Mouse (Mus musculus): Measurements from ENCODE around the gene Hspa12b. TPM values are rescaled to one million over a fixed set of nuclear protein-coding genes. Genes with fewer than 3 reads are reported as not detected.
A peak's percentile ranks its signal among the peaks of the same experiment; 100 is the strongest.

Hspa12b gene
- total and polyA plus RNA-seq, 3 experiments: 21.9 to 31.4 (median 29.7) TPM

DNA sequence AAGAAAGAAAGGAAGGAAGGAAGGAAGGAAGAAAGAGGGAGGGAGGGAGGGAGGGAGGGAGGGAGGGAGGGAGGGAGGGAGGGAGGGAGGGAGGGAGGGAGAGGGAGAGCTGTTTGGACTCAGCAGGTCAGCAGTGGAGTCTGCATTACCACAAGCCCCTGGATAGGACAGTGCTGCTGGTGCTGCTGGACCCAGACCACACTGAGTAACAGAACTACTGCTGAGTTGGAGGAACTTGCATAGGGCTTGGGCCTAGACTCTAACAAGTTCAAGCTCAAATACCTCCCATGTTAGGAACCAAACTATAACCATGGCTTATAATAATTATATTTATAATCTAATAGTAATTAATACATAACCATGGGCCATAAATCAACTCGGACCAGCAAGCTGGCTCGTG, 3.8 kb downstream of the Hspa12b start:
- Histone ChIP-seq H3K27me3 (ENCODE audit: control insufficient read depth, insufficient read depth, low read length) (no peaks in the 10 kb centered on the region), H3K36me3 (ENCODE audit: control insufficient read depth, insufficient read depth, low read length) (peaks cover 21% of the 10 kb centered on the region), H3K27ac (peak overlapping the region; percentile 75), H3K4me3 (no peak overlapping the region; the same call in 1 of the 2 replicates), H3K79me2 (replicated peaks; ENCODE audit: control insufficient read depth, insufficient read depth, low read length) (no peaks in the 10 kb centered on the region), H3K4me1 (ENCODE audit: control insufficient read depth, insufficient read depth, low read length) (peaks cover 30% of the 10 kb centered on the region), H3K9ac (ENCODE audit: low read depth, low read length) (no peak overlapping the region)
- TF ChIP-seq CTCF (IDR thresholded peaks at IDR 0.05) (no peak), EP300 (IDR thresholded peaks at IDR 0.05; ENCODE audit: insufficient read depth, low read depth, low read length) (no peak), POLR2A (IDR thresholded peaks at IDR 0.05; ENCODE audit: insufficient read depth, low read depth, low read length) (no peak)
- 82% methylated on average over 2 of the region's 2 CpGs for WGBS
- no peak for DNase-seq
- intact Hi-C loops (cut with DNase I): no loop called here

GRCm38 (mm10) chr2:131132111-131132888, 5.2 kb downstream of the Hspa12b start:
- no peaks in the 10 kb centered on the region for H3K79me2 ChIP-seq (replicated peaks; ENCODE audit: control insufficient read depth, insufficient read depth, low read length)
- no peaks in the 10 kb centered on the region for H3K27me3 ChIP-seq (ENCODE audit: control insufficient read depth, insufficient read depth, low read length)
- 59% methylated on average over 10 of the region's 10 CpGs for WGBS
- H3K27ac ChIP-seq: peak overlapping the region; percentile 75
- peaks cover 28% of the 10 kb centered on the region for H3K36me3 ChIP-seq (ENCODE audit: control insufficient read depth, insufficient read depth, low read length)
- H3K4me3 ChIP-seq: peak overlapping the region; percentile 12; the same call in 1 of the 2 replicates
- H3K9ac ChIP-seq (ENCODE audit: low read depth, low read length): no peak overlapping the region
- TF ChIP-seq CTCF (IDR thresholded peaks at IDR 0.05) (no peak), EP300 (IDR thresholded peaks at IDR 0.05; ENCODE audit: insufficient read depth, low read depth, low read length) (no peak), POLR2A (IDR thresholded peaks at IDR 0.05; ENCODE audit: insufficient read depth, low read depth, low read length) (no peak)
- intact Hi-C loops (cut with DNase I): no loop called here
- peak in 1 of 2 experiments; percentile 2 for DNase-seq
- H3K4me1 ChIP-seq (ENCODE audit: control insufficient read depth, insufficient read depth, low read length): peaks cover 24% of the 10 kb centered on the region

DNA sequence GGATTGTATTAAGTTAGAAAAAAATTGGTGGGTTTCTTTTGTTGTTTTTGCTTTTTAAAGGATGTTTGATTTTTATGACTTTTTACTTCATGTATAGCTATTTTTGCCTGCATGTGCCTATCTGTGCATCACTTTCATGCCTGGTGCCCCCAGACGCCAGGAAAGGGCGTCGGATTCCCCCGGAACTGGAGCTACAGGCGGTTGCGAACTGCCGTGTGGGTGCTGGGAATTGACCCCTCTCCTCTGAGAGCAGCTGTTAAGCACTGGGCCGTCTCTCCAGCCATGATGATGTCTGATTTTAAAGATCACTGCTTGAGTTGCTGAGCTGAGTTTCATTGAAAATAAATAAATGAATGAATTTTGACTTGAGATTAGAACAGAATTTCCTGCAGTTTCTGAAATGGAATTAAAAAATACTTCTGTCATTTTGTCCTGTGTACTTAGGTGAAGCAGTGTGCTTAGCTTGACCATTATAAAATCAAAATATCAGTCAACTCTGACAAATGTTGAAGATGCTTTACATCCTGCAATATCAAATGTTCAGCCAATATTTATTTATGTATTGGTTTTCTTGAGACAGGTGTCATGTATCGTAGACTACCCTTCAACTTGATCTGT, 6.0 kb downstream of the Hspa12b start, which contains the start of gene Gm11037:
Gene Gm11037, plus strand, starts transcription at position 568 of the 618 bp plus-strand sequence.
- H3K27me3 ChIP-seq (ENCODE audit: control insufficient read depth, insufficient read depth, low read length): no peaks in the 10 kb centered on the region
- intact Hi-C loops (cut with DNase I): no loop called here
- no peak for DNase-seq
- H3K79me2 ChIP-seq (replicated peaks; ENCODE audit: control insufficient read depth, insufficient read depth, low read length): no peaks in the 10 kb centered on the region
- H3K4me1 ChIP-seq (ENCODE audit: control insufficient read depth, insufficient read depth, low read length): peaks cover 24% of the 10 kb centered on the region
- 59% methylated on average over 9 of the region's 9 CpGs for WGBS
- H3K27ac ChIP-seq: peak within 1 kb of the TSS; percentile 75
- no peak for TF ChIP-seq POLR2A (IDR thresholded peaks at IDR 0.05; ENCODE audit: insufficient read depth, low read depth, low read length)
- no peak for TF ChIP-seq CTCF (IDR thresholded peaks at IDR 0.05)
- no peak for TF ChIP-seq EP300 (IDR thresholded peaks at IDR 0.05; ENCODE audit: insufficient read depth, low read depth, low read length)
- H3K36me3 ChIP-seq (ENCODE audit: control insufficient read depth, insufficient read depth, low read length): peaks cover 35% of the 10 kb centered on the region
- peak within 1 kb of the TSS; percentile 23 for H3K9ac ChIP-seq (ENCODE audit: low read depth, low read length)
- peak within 1 kb of the TSS; percentile 12; the same call in 1 of the 2 replicates for H3K4me3 ChIP-seq

- intact Hi-C loops (cut with DNase I): no loop called here
These were observed 7.3 kb downstream of the Hspa12b start for GRCm38 (mm10) chr2:131134381-131134780.

GRCm38 (mm10) chr2:131134826-131135400, 7.8 kb downstream of the Hspa12b start:
- peak overlapping the region; percentile 94 for H3K27ac ChIP-seq
- no peaks in the 10 kb centered on the region for H3K27me3 ChIP-seq (ENCODE audit: control insufficient read depth, insufficient read depth, low read length)
- intact Hi-C loops (cut with DNase I): no loop called here
- H3K79me2 ChIP-seq (replicated peaks; ENCODE audit: control insufficient read depth, insufficient read depth, low read length): no peaks in the 10 kb centered on the region
- H3K36me3 ChIP-seq (ENCODE audit: control insufficient read depth, insufficient read depth, low read length): peaks cover 43% of the 10 kb centered on the region
- H3K9ac ChIP-seq (ENCODE audit: low read depth, low read length): peak overlapping the region; percentile 44
- WGBS: 49% methylated on average over 8 of the region's 8 CpGs
- TF ChIP-seq POLR2A (IDR thresholded peaks at IDR 0.05; ENCODE audit: insufficient read depth, low read depth, low read length): no peak
- TF ChIP-seq EP300 (IDR thresholded peaks at IDR 0.05; ENCODE audit: insufficient read depth, low read depth, low read length): no peak
- TF ChIP-seq CTCF (IDR thresholded peaks at IDR 0.05): no peak
- H3K4me3 ChIP-seq: no peak overlapping the region; the same call in 1 of the 2 replicates
- H3K4me1 ChIP-seq (ENCODE audit: control insufficient read depth, insufficient read depth, low read length): peaks cover 30% of the 10 kb centered on the region
- DNase-seq: peak in 1 of 2 experiments; percentile 18

More at GRCm38 (mm10) chr2:131134381-131134780, 7.3 kb downstream of the Hspa12b start:
- DNase-seq: peak; percentile 71 to 82
- H3K4me1 ChIP-seq (ENCODE audit: control insufficient read depth, insufficient read depth, low read length): peaks cover 27% of the 10 kb centered on the region
- H3K4me3 ChIP-seq: peak overlapping the region; percentile 7; the same call in 1 of the 2 replicates
- peak overlapping the region; percentile 94 for H3K27ac ChIP-seq
- H3K79me2 ChIP-seq (replicated peaks; ENCODE audit: control insufficient read depth, insufficient read depth, low read length): no peaks in the 10 kb centered on the region
- peaks cover 40% of the 10 kb centered on the region for H3K36me3 ChIP-seq (ENCODE audit: control insufficient read depth, insufficient read depth, low read length)
- peak overlapping the region; percentile 42 for H3K9ac ChIP-seq (ENCODE audit: low read depth, low read length)
- peak; percentile 98 for TF ChIP-seq EP300 (IDR thresholded peaks at IDR 0.05; ENCODE audit: insufficient read depth, low read depth, low read length)
- no peak for TF ChIP-seq CTCF (IDR thresholded peaks at IDR 0.05)
- TF ChIP-seq POLR2A (IDR thresholded peaks at IDR 0.05; ENCODE audit: insufficient read depth, low read depth, low read length): peak; percentile 86
- no peaks in the 10 kb centered on the region for H3K27me3 ChIP-seq (ENCODE audit: control insufficient read depth, insufficient read depth, low read length)
- 19% methylated on average over 1 of the region's 1 CpGs for WGBS

Measured in heart, adult 2 months (tissue).